Mouse (Mus musculus): ENCODE results near the gene Abca1. TPM values are rescaled to one million over a fixed set of nuclear protein-coding genes. Genes with fewer than 3 reads are reported as not detected.

The Abca1 gene
- total RNA-seq, 1 experiment = 18.9 TPM

GRCm38 (mm10) chr4:53148817-53149216 lies 10.9 kb downstream of the Abca1 start:
- no peak for DNase-seq (ENCODE audit: low read depth, low spot score)
- H3K4me1 ChIP-seq (ENCODE audit: control insufficient read depth in 2 of 2, insufficient read depth in 2 of 2, low read length in 2 of 2, poor library complexity in 1 of 2) = peaks cover 1 to 3% of the 10 kb centered on the region in 2 experiments; a peak in 1 of 4 replicates
- H3K27ac ChIP-seq (ENCODE audit: insufficient read depth, low read depth, low read length, poor library complexity, severe bottlenecking) = no peak overlapping the region
- in situ Hi-C loops (cut with MboI; ENCODE audit: low sequenced_read_pairs in 2 of 2, unreplicated experiment in 2 of 2) = no loop called here
- H3K9ac ChIP-seq (ENCODE audit: insufficient read depth, low read depth, low read length, poor library complexity, severe bottlenecking) = no peak overlapping the region
- no peak overlapping the region for H3K4me3 ChIP-seq (ENCODE audit: insufficient read depth in 1 of 2, low read depth in 1 of 2, low read length in 2 of 2, poor library complexity in 1 of 2, severe bottlenecking in 1 of 2)
- H3K9me3 ChIP-seq (ENCODE audit: control insufficient read depth, insufficient read depth, low read depth, low read length) = no peaks in the 10 kb centered on the region
- H3K36me3 ChIP-seq (ENCODE audit: control insufficient read depth, insufficient read depth, low read length, poor library complexity, severe bottlenecking) = no peaks in the 10 kb centered on the region
- TF ChIP-seq ZNF384 (IDR thresholded peaks at IDR 0.05; ENCODE audit: low read depth, low read length) (no peak), CHD2 (IDR thresholded peaks at IDR 0.05; ENCODE audit: low read depth, low read length) (no peak), MAFK (IDR thresholded peaks at IDR 0.05; ENCODE audit: insufficient read depth, low read depth, low read length) (no peak), ZC3H11A (IDR thresholded peaks at IDR 0.05; ENCODE audit: borderline replicate concordance, low read depth, low read length) (no peak), HCFC1 (IDR thresholded peaks at IDR 0.05; ENCODE audit: borderline replicate concordance, insufficient read depth, low read length) (no peak)

GRCm38 (mm10) chr4:53147454-53147853 lies 12.2 kb downstream of the Abca1 start:
- in situ Hi-C loops (cut with MboI; ENCODE audit: low sequenced_read_pairs in 2 of 2, unreplicated experiment in 2 of 2) = no loop called here

GRCm38 (mm10) chr4:53147046-53147445 lies 12.6 kb downstream of the Abca1 start:
- TF ChIP-seq ZC3H11A (IDR thresholded peaks at IDR 0.05; ENCODE audit: borderline replicate concordance, low read depth, low read length) (no peak), ZNF384 (IDR thresholded peaks at IDR 0.05; ENCODE audit: low read depth, low read length) (no peak), HCFC1 (IDR thresholded peaks at IDR 0.05; ENCODE audit: borderline replicate concordance, insufficient read depth, low read length) (no peak), MAFK (IDR thresholded peaks at IDR 0.05; ENCODE audit: insufficient read depth, low read depth, low read length) (no peak), CHD2 (IDR thresholded peaks at IDR 0.05; ENCODE audit: low read depth, low read length) (no peak)
- no peak overlapping the region for H3K9ac ChIP-seq (ENCODE audit: insufficient read depth, low read depth, low read length, poor library complexity, severe bottlenecking)
- in situ Hi-C loops (cut with MboI; ENCODE audit: low sequenced_read_pairs in 2 of 2, unreplicated experiment in 2 of 2) = no loop called here

More at GRCm38 (mm10) chr4:53147454-53147853, 12.2 kb downstream of the Abca1 start:
- H3K27ac ChIP-seq (ENCODE audit: insufficient read depth, low read depth, low read length, poor library complexity, severe bottlenecking) = no peak overlapping the region
- no peak for DNase-seq (ENCODE audit: low read depth, low spot score)
- no peaks in the 10 kb centered on the region for H3K9me3 ChIP-seq (ENCODE audit: control insufficient read depth, insufficient read depth, low read depth, low read length)
- TF ChIP-seq MAFK (IDR thresholded peaks at IDR 0.05; ENCODE audit: insufficient read depth, low read depth, low read length) (no peak), HCFC1 (IDR thresholded peaks at IDR 0.05; ENCODE audit: borderline replicate concordance, insufficient read depth, low read length) (no peak), ZNF384 (IDR thresholded peaks at IDR 0.05; ENCODE audit: low read depth, low read length) (no peak), ZC3H11A (IDR thresholded peaks at IDR 0.05; ENCODE audit: borderline replicate concordance, low read depth, low read length) (no peak)
- no peak overlapping the region for H3K4me3 ChIP-seq (ENCODE audit: insufficient read depth in 1 of 2, low read depth in 1 of 2, low read length in 2 of 2, poor library complexity in 1 of 2, severe bottlenecking in 1 of 2)
- no peaks in the 10 kb centered on the region for H3K4me1 ChIP-seq (ENCODE audit: control insufficient read depth in 2 of 2, insufficient read depth in 2 of 2, low read length in 2 of 2, poor library complexity in 1 of 2)
- H3K9ac ChIP-seq (ENCODE audit: insufficient read depth, low read depth, low read length, poor library complexity, severe bottlenecking) = no peak overlapping the region
- no peaks in the 10 kb centered on the region for H3K36me3 ChIP-seq (ENCODE audit: control insufficient read depth, insufficient read depth, low read length, poor library complexity, severe bottlenecking)

GRCm38 (mm10) chr4:53146227-53146949 lies 13.3 kb downstream of the Abca1 start:
- Histone ChIP-seq H3K9ac (ENCODE audit: insufficient read depth, low read depth, low read length, poor library complexity, severe bottlenecking) (no peak overlapping the region), H3K36me3 (ENCODE audit: control insufficient read depth, insufficient read depth, low read length, poor library complexity, severe bottlenecking) (no peaks in the 10 kb centered on the region), H3K27ac (ENCODE audit: insufficient read depth, low read depth, low read length, poor library complexity, severe bottlenecking) (no peak overlapping the region), H3K4me1 (ENCODE audit: control insufficient read depth in 2 of 2, insufficient read depth in 2 of 2, low read length in 2 of 2, poor library complexity in 1 of 2) (no peaks in the 10 kb centered on the region), H3K4me3 (ENCODE audit: insufficient read depth in 1 of 2, low read depth in 1 of 2, low read length in 2 of 2, poor library complexity in 1 of 2, severe bottlenecking in 1 of 2) (no peak overlapping the region), H3K9me3 (ENCODE audit: control insufficient read depth, insufficient read depth, low read depth, low read length) (no peaks in the 10 kb centered on the region)
- in situ Hi-C loops (cut with MboI; ENCODE audit: low sequenced_read_pairs in 2 of 2, unreplicated experiment in 2 of 2) = no loop called here
- no peak for TF ChIP-seq MAFK (IDR thresholded peaks at IDR 0.05; ENCODE audit: insufficient read depth, low read depth, low read length)
- TF ChIP-seq ZNF384 (IDR thresholded peaks at IDR 0.05; ENCODE audit: low read depth, low read length) = no peak
- TF ChIP-seq HCFC1 (IDR thresholded peaks at IDR 0.05; ENCODE audit: borderline replicate concordance, insufficient read depth, low read length) = no peak
- no peak for TF ChIP-seq CHD2 (IDR thresholded peaks at IDR 0.05; ENCODE audit: low read depth, low read length)
- no peak for TF ChIP-seq ZC3H11A (IDR thresholded peaks at IDR 0.05; ENCODE audit: borderline replicate concordance, low read depth, low read length)
- no peak for DNase-seq (ENCODE audit: low read depth, low spot score)

More at GRCm38 (mm10) chr4:53147046-53147445, 12.6 kb downstream of the Abca1 start:
- H3K4me3 ChIP-seq (ENCODE audit: insufficient read depth in 1 of 2, low read depth in 1 of 2, low read length in 2 of 2, poor library complexity in 1 of 2, severe bottlenecking in 1 of 2) = no peak overlapping the region
- H3K27ac ChIP-seq (ENCODE audit: insufficient read depth, low read depth, low read length, poor library complexity, severe bottlenecking) = no peak overlapping the region
- no peaks in the 10 kb centered on the region for H3K4me1 ChIP-seq (ENCODE audit: control insufficient read depth in 2 of 2, insufficient read depth in 2 of 2, low read length in 2 of 2, poor library complexity in 1 of 2)
- DNase-seq (ENCODE audit: low read depth, low spot score) = no peak
- no peaks in the 10 kb centered on the region for H3K36me3 ChIP-seq (ENCODE audit: control insufficient read depth, insufficient read depth, low read length, poor library complexity, severe bottlenecking)
- H3K9me3 ChIP-seq (ENCODE audit: control insufficient read depth, insufficient read depth, low read depth, low read length) = no peaks in the 10 kb centered on the region

All from ES-E14 (cell line).